Mouse (Mus musculus) megakaryocyte-erythroid progenitor cell, adult 5-6 weeks (primary cell): Measurements from ENCODE around the gene Cda. TPM values are rescaled to one million over a fixed set of nuclear protein-coding genes. Genes with fewer than 3 reads are reported as not detected.

Experiments
- total RNA-seq, 2 experiments: library from RNA; stranded (forward) in 1 of 2; stranded (reverse) in 1 of 2; fragments of 200-1000, 215-1000 nt in 1 of 2; fragments of >200 nt in 1 of 2; fragmentation: Nextera tagmentation in 1 of 2; gene quantifications; 2 replicates each; pipeline ENCODE4 v1.2.3; 2014 to 2017

Cda gene
- total RNA-seq, 2 experiments from 2014 or later: 2.6 TPM; not detected in 1

Other genes starting within 250 kb of the Cda start
- gene Hp1bp3, start 151.7 kb downstream of the Cda start, total RNA-seq (2014; fragmentation: Nextera tagmentation): 131 and 139 TPM in 2 replicates
- 178 and 269 TPM in 2 replicates for gene Hp1bp3, start 151.7 kb downstream of the Cda start, total RNA-seq (2017)
- gene Sh2d5, start 117.6 kb downstream of the Cda start, total RNA-seq (2014; fragmentation: Nextera tagmentation): 1.7 and 1.9 TPM in 2 replicates
- 1.8 and 2.7 TPM in 2 replicates for gene Sh2d5, start 117.6 kb downstream of the Cda start, total RNA-seq (2017)
- gene Kif17, start 117.6 kb downstream of the Cda start, total RNA-seq (2014; fragmentation: Nextera tagmentation): 0.37 and 0.62 TPM in 2 replicates
- 1.3 TPM in 1 of 2 replicates, not detected in the other for gene Kif17, start 117.6 kb downstream of the Cda start, total RNA-seq (2017)
- 113 and 127 TPM in 2 replicates for gene Ddost, start 63.3 kb downstream of the Cda start, total RNA-seq (2014; fragmentation: Nextera tagmentation)
- gene Ddost, start 63.3 kb downstream of the Cda start, total RNA-seq (2017): 84.1 and 122 TPM in 2 replicates
- gene Pink1, start 41.7 kb downstream of the Cda start, total RNA-seq (2014; fragmentation: Nextera tagmentation): 21.8 and 27.8 TPM in 2 replicates
- 20.6 and 38.0 TPM in 2 replicates for gene Pink1, start 41.7 kb downstream of the Cda start, total RNA-seq (2017)
- not detected in 2 replicates for gene Fam43b, start 28.5 kb upstream of the Cda start, total RNA-seq (2014; fragmentation: Nextera tagmentation)
- not detected in 2 replicates for gene Fam43b, start 28.5 kb upstream of the Cda start, total RNA-seq (2017)
- 13.2 and 18.1 TPM in 2 replicates for gene Mul1, start 66.7 kb upstream of the Cda start, total RNA-seq (2014; fragmentation: Nextera tagmentation)
- 3.2 and 10.2 TPM in 2 replicates for gene Mul1, start 66.7 kb upstream of the Cda start, total RNA-seq (2017)
- not detected in 2 replicates for gene Camk2n1, start 86.3 kb upstream of the Cda start, total RNA-seq (2014; fragmentation: Nextera tagmentation)
- gene Camk2n1, start 86.3 kb upstream of the Cda start, total RNA-seq (2017): 0.05 TPM in 1 of 2 replicates, not detected in the other